Mouse (Mus musculus) bone marrow macrophage, adult 2 months (primary cell): ENCODE results near the gene Hdgfl3.

Experiments used
- CTCF ChIP-seq: IDR thresholded peaks from 2 replicates; pipeline ENCODE4 v1.5.1; 2012; ENCODE audit warnings: low read depth, mild to moderate bottlenecking, low read length, moderate library complexity
- POLR2A ChIP-seq: IDR thresholded peaks from 2 replicates; pipeline ENCODE4 v1.6.1; 2012; ENCODE audit warnings: mild to moderate bottlenecking, low read depth, low read length, borderline replicate concordance

GRCm38 (mm10) chr7:81849214-81849613 is 85.1 kb downstream of the Hdgfl3 start:
- TF ChIP-seq POLR2A = no peak
- no peak for TF ChIP-seq CTCF
